Mouse (Mus musculus) intestine, embryonic 14.5 days (tissue): ENCODE measurements around the gene Scamp4. TPM values are rescaled to one million over a fixed set of nuclear protein-coding genes. Genes with fewer than 3 reads are reported as not detected.

Experiments used
- ATAC-seq: fragments of 200-750 bp; cut with Nextera tagmentation; replicated peaks from 2 replicates; pipeline ENCODE4 v1.8.0; 2017; ENCODE audit warnings: low read depth, moderate number of reproducible peaks, moderate TSS enrichment, moderate library complexity; ENCODE audit not compliant: low FRiP score, low TSS enrichment
- DNase-seq: peaks from one replicate; pipeline ENCODE4 v3.0.0-alpha.2; 2018; ENCODE audit warnings: low spot score
- H3K27ac ChIP-seq: fragments of 300-500 bp; sonication (generic); 2 replicates; pipeline ENCODE4 v1.5.1; 2014; ENCODE audit warnings: low read depth, mild to moderate bottlenecking, control low read depth
- H3K27me3 ChIP-seq: fragments of 300-500 bp; sonication (generic); replicated peaks from 2 replicates; pipeline ENCODE4 v1.6.1; 2014; ENCODE audit warnings: low read length, control low read depth; ENCODE audit not compliant: control insufficient read depth, insufficient read depth
- H3K36me3 ChIP-seq: fragments of 300-500 bp; sonication (generic); 2 replicates; pipeline ENCODE4 v1.6.1; 2014; ENCODE audit warnings: low read length, control low read depth; ENCODE audit not compliant: control insufficient read depth, insufficient read depth
- H3K4me1 ChIP-seq: fragments of 300-500 bp; sonication (generic); replicated peaks from 2 replicates; pipeline ENCODE4 v1.6.1; 2014; ENCODE audit warnings: low read length, control low read depth, mixed read lengths; ENCODE audit not compliant: control insufficient read depth, insufficient read depth
- H3K4me2 ChIP-seq: fragments of 300-500 bp; sonication (generic); 2 replicates; pipeline ENCODE4 v1.6.1; 2014; ENCODE audit warnings: low read length
- H3K4me3 ChIP-seq: fragments of 300-500 bp; sonication (generic); 2 replicates; pipeline ENCODE4 v1.5.1; 2014; ENCODE audit warnings: low read depth, low read length, control low read depth, mixed read lengths
- H3K9ac ChIP-seq: fragments of 300-500 bp; sonication (generic); 2 replicates; pipeline ENCODE4 v1.6.1; 2014; ENCODE audit warnings: mild to moderate bottlenecking, low read length
- H3K9me3 ChIP-seq: fragments of 300-500 bp; sonication (generic); 2 replicates; pipeline ENCODE4 v1.6.1; 2016; ENCODE audit warnings: low read length, control low read depth; ENCODE audit not compliant: control insufficient read depth
- WGBS: fragments of 180-500 bp; shearing (Covaris S2); extraction: QIAGEN DNeasy Blood & Tissue Kit; methylation state at CpG from one replicate; pipeline ENCODE4 v1.1.7; 2014; 5-methylcytosine and 5-hydroxymethylcytosine counted together
- polyA plus RNA-seq: library from polyadenylated mRNA; unstranded; fragments of >200 nt; fragmentation: Nextera tagmentation; extraction: Ambion mirVana; gene quantifications from 2 replicates; pipeline ENCODE4 v1.2.1, GENCODE M21; 2014

Gene Scamp4
- polyA plus RNA-seq, 1 experiment from 2014 or later: 108 TPM

GRCm38 (mm10) chr10:80658194-80658840 is 55.6 kb downstream of the Scamp4 start:
- 83% methylated on average over 14 of the region's 14 CpGs for WGBS
- H3K9me3 ChIP-seq: no peaks in the 10 kb centered on the region
- DNase-seq: no peak
- H3K27ac ChIP-seq: no peak overlapping the region
- H3K9ac ChIP-seq: no peak overlapping the region
- H3K4me1 ChIP-seq: peaks cover 14% of the 10 kb centered on the region
- no peak overlapping the region for H3K4me2 ChIP-seq
- H3K4me3 ChIP-seq: no peak overlapping the region
- H3K27me3 ChIP-seq: no peaks in the 10 kb centered on the region
- ATAC-seq: no peak
- no peaks in the 10 kb centered on the region; the same call in 1 of the 2 replicates for H3K36me3 ChIP-seq

- peaks cover 14% of the 10 kb centered on the region for H3K4me1 ChIP-seq
- ATAC-seq: no peak
- no peak overlapping the region for H3K4me2 ChIP-seq
Measured at GRCm38 (mm10) chr10:80658841-80659202, 56.1 kb downstream of the Scamp4 start.

DNA sequence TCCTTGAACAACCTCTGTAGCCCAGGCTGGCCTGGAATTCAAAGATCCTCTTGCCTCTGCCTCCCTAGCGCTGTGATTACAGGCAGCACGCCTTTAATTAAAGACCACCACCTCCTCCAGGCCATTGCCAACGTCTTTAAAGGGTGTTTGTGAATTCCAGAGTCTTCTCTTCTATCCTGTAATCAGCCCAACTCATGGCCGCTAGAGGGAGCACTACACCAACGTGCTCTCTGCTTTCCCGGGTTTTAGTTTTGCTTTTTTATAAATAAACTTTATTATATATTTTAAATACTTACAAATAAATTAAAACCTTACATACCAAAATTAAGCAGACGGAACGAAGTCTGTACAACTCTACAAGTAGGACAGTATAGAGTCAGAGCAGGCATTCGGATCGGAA is 56.5 kb downstream of the Scamp4 start:
- peak overlapping the region; percentile 33 for H3K4me2 ChIP-seq

More at GRCm38 (mm10) chr10:80658841-80659202, 56.1 kb downstream of the Scamp4 start:
- no peaks in the 10 kb centered on the region for H3K9me3 ChIP-seq
- no peak overlapping the region for H3K4me3 ChIP-seq
- H3K27ac ChIP-seq: no peak overlapping the region
- no peaks in the 10 kb centered on the region for H3K27me3 ChIP-seq
- WGBS: 64% methylated on average over 4 of the region's 4 CpGs
- no peaks in the 10 kb centered on the region for H3K36me3 ChIP-seq
- no peak for DNase-seq
- no peak overlapping the region for H3K9ac ChIP-seq

DNA sequence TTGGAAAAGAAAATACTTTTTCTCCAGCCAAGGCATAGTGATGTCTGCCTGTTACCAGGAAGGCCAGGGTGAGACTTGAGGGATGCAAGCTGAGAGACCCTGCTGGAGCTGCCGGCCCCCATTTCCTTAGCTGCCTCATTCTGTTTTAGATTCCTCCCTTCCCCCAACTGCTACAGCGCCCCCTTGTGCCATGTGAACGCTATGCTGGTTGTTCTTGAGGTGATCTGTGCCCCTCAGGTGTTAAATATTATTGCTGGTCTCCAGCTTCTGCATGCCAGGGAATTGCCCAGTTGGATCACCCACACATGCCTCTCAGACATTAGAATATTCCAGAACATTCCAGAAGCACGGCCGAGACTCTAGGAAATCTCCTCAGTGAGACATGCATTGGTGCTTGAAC is 58.5 kb downstream of the Scamp4 start:
- WGBS: 38% methylated on average over 5 of the region's 5 CpGs
- no peak overlapping the region for H3K4me2 ChIP-seq
- ATAC-seq (no peak), DNase-seq (peak; percentile 70)
- no peak overlapping the region for H3K4me3 ChIP-seq
- peaks cover 3% of the 10 kb centered on the region for H3K36me3 ChIP-seq
- H3K9me3 ChIP-seq: no peaks in the 10 kb centered on the region
- H3K27ac ChIP-seq: no peak overlapping the region
- no peak overlapping the region for H3K9ac ChIP-seq
- no peaks in the 10 kb centered on the region for H3K27me3 ChIP-seq
- peaks cover 14% of the 10 kb centered on the region for H3K4me1 ChIP-seq

More for the DNA sequence above, 56.5 kb downstream of the Scamp4 start:
- no peak for ATAC-seq
- WGBS: 15% methylated on average over 10 of the region's 10 CpGs
- Histone ChIP-seq H3K4me1 (peaks cover 13% of the 10 kb centered on the region), H3K36me3 (no peaks in the 10 kb centered on the region), H3K27ac (no peak overlapping the region), H3K4me3 (0 out of 2 replicates have a peak overlapping the region, but pooled peaks have one; percentile 4), H3K9ac (no peak overlapping the region), H3K27me3 (no peaks in the 10 kb centered on the region), H3K9me3 (no peaks in the 10 kb centered on the region)
- DNase-seq: peak; percentile 92

DNA sequence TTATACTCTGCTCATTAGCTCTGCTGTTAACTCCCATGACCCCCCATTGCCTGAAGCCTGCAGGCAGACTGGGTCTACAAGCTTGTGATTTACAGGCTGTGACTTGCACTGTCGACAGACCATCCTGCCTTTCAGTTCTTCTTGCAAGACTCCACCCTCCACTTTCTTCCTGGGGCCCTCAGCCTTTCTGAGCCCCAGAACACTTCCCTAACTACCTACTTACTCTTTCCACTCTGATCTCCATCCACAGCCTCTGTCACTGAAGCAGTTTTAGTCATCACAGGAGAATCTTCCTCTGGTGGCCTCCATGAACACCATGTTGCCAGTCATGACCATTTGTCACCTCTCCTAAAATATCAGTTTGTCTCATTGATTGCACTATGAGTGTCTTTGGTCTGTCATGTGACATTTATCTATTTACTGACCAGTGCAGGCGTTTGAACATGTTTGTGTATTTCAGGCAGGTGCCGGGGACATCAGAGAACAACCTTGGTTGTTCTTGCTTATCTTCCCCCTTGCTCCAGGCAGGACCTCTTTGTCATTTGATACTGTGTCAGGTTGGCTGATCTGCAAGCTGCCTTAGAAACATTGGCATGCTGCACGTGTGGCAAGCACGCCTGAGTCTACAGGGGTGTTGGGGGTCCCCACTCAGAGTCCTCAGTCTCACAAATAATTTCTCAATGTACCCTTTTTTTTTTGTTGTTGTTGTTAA is 61.0 kb downstream of the Scamp4 start:
- DNase-seq: no peak
- H3K27me3 ChIP-seq: no peaks in the 10 kb centered on the region
- WGBS: 30% methylated on average over 5 of the region's 5 CpGs
- ATAC-seq: no peak
- H3K36me3 ChIP-seq: peaks cover 27% of the 10 kb centered on the region
- no peak overlapping the region for H3K4me2 ChIP-seq
- H3K4me3 ChIP-seq: no peak overlapping the region
- no peaks in the 10 kb centered on the region for H3K9me3 ChIP-seq
- no peak overlapping the region for H3K9ac ChIP-seq
- peaks cover 14% of the 10 kb centered on the region for H3K4me1 ChIP-seq
- no peak overlapping the region for H3K27ac ChIP-seq

- ATAC-seq: peak; percentile 55
- Histone ChIP-seq H3K9me3 (no peaks in the 10 kb centered on the region), H3K9ac (no peak overlapping the region), H3K27ac (peak overlapping the region; percentile 72), H3K36me3 (peaks cover 35% of the 10 kb centered on the region), H3K4me2 (peak overlapping the region; percentile 35), H3K4me3 (no peak overlapping the region), H3K4me1 (peaks cover 14% of the 10 kb centered on the region), H3K27me3 (no peaks in the 10 kb centered on the region)
- WGBS: 27% methylated on average over 16 of the region's 16 CpGs
- DNase-seq: peak; percentile 69
Measured at GRCm38 (mm10) chr10:80664197-80665015, 61.7 kb downstream of the Scamp4 start.

DNA sequence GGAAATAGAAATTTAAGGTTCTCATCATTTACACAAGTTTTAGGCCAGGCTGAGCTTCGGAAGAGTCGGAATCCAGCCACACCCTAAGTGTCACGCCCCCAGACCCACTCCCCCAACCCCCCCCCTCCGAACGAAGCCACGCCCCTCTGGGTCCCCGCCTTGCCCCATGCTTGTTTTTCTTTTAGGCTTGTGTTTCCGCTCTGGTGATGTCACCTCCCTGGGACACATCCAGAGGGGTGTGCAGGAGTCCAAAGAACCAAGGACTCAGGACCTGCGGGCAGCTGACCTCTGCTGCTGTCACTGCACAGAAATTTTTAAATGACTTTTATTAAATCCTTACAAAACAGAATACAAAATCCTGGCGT is 62.3 kb downstream of the Scamp4 start:
- no peaks in the 10 kb centered on the region for H3K9me3 ChIP-seq
- peak; percentile 60 for ATAC-seq
- peak overlapping the region; percentile 35 for H3K4me2 ChIP-seq
- H3K4me1 ChIP-seq: peaks cover 14% of the 10 kb centered on the region
- DNase-seq: no peak
- H3K27ac ChIP-seq: peak overlapping the region; percentile 72; the same call in 1 of the 2 replicates
- no peak overlapping the region for H3K4me3 ChIP-seq
- WGBS: 7% methylated on average over 10 of the region's 10 CpGs
- H3K9ac ChIP-seq: no peak overlapping the region
- H3K36me3 ChIP-seq: peaks cover 41% of the 10 kb centered on the region
- no peaks in the 10 kb centered on the region for H3K27me3 ChIP-seq
